Mouse (Mus musculus) spleen, adult 18-20 months (tissue): Measurements from ENCODE around the gene Wbp4.
"Not testable (repeated sequence)": the region's sequence is repeated elsewhere in the genome, so short reads cannot be mapped to it uniquely, and the experiment has no call there.

Experiments
- DNase-seq, 2 experiments: peaks; one replicate each; pipeline ENCODE4 v3.0.0; 2022; ENCODE audit warnings: mixed read lengths in 2 of 2

Gene Wbp4

DNA sequence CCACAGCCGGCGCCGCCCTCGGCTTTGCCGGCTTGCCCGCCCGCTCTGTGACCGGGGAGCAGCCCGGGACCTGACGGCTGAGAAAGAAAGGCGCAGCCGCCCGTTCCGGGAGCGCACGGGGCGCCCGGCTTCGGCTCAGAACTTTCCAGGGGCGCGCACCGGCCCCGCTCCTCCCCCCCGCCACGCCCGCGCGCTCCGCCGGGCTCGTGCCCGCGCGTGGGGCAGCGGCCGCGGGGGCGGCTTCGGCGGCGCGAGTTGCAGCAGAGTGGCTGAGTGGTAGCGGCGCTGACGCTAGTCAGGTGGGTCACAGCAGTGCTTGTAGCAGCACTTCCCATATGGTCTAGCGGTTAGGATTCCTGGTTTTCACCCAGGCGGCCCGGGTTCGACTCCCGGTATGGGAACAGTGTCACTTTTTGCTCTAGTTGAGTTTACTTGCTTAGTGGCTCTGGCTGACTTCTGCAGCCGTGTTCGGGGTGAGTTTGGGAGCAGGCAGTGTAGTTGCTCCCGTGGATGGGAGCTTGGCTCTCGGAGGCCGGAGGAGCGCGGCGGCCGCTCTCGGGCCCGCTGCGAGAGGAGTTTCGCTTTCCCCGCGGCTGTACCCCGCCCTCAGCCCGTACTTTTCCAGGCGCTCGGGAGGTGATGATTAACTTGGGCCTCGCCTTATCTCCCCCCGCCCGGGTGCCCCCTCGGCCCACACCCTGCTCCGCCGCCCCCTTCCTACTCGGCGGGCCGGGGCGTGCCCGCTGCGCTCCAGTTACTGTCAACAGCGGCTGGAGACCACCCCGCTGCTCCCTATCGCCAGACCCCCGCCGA, at the start of gene Wbp4:
TSS of gene Wbp4 (minus strand) at position 182 of the 813 bp plus-strand sequence.
- DNase-seq, result peak; percentile 90 to 95

DNA sequence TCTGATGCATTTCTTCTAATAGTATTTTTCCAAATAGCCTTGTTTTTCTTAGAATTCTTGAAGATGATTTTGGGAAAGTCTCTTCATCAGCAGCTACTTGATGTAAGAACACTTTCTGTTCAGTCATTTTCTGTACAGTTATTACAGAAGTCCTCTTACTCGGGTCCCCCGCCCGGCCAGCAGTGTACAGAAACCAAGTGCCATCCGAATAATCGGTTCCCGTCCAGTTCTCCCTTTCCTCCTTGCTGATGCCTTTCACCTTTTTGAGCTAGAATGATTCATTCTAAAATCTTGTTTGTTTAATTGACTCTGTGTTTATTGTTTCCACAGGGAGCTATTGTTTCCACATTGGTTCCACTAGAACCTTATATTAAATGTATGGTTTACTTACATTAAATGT, 49.4 kb upstream of the Wbp4 start:
- DNase-seq, result no peak

DNA sequence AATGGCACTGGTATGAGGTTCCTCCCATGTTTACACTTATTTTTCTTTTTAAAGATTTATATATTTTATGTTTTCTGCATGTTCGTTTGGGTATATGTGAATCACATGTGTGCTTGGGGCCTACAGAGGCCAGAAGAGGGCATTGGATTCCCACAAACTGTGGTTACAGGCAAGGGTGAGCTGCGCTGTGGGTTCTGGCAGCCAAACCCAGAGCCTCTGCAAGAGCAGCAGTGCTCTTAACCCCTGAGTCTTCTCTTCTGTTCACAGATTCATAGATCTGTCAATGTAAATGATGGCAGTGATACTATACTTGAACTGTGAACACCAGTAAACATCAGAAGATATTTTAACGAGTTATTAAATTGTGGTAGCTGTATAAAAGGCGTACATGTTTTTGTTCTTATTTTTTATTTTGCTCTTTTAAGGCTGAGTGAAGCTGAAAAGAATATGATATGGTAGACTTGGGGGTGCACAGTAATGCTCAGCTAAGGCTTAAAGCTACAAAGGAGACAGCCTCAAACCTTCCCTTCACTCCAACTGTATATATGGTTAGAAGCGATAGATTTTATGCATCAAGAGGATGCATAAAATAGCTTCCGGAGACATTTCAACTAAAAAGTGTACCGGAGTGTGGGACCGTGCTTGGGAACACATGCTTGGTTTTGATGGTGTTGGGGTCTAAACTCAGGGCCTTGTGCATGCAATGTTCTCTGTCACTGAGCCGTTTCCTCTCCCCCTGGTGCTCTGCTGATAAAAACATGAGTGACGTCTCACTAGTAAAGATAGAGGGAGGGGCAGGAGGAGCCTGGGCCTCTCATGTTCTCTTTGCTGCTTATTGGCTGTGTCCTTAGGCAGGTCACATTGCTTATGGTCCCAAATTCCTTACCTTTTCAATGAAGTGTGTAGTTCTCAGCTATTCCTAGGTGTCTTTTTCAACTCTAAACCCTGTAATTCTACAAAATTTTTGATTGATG, 48.5 kb upstream of the Wbp4 start:
- no peak for DNase-seq

DNA sequence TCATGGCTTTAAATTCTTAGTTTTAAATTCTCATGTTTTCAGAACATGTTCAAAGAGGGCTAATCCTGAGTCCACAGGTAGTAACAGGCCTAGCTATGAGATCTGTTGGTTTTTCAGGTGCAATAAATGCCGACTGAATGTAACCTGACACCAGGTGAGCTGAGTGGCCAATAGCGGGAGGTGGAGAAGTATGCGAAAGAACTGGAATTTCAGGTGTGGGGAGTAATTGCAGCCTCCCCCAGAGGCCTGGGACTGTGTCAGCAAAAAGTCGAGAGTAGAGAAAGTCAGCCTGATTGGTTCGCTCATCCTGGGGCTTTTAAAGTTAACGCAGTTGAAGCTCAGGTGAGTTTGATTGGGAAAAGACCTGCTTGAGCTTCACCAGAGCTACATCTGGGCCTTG, 46.4 kb upstream of the Wbp4 start:
- no peak for DNase-seq

DNA sequence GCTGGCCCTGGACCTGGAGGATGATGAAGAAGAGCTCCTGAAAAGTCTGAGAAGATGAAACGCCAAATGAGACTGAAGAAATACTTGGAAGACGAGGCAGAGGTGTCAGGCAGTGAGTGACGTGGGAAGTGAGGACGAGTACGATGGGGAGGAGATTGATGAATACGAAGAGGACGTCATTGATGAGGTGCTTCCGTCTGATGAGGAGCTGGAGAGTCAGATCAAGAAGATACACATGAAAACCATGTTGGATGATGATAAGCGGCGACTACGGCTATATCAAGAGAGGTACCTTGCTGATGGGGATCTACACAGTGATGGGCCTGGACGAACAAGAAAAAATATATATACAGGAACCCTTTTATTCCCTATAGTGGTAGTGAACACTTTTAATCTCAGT, 44.8 kb upstream of the Wbp4 start:
- not testable (repeated sequence) for DNase-seq

DNA sequence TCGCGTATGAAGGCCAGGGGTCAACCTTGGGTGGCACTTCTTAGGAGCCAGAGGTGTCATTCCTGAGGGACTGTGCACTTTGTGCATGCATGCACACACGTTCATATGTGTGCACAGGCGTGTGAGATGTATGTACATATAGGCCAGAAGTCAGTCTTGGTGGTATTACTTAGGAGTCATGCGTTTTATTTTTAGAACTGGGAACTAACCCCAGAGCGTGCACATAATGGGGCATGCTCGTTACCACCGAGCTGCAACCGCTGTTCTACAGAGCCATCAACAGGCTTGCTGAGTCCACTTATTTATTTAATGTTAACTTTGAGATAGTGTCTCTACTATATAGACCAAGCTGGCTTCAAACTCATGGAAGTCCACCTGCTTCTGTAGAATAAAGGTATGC, 41.1 kb upstream of the Wbp4 start:
- peak in 1 of 2 experiments; percentile 19 for DNase-seq

DNA sequence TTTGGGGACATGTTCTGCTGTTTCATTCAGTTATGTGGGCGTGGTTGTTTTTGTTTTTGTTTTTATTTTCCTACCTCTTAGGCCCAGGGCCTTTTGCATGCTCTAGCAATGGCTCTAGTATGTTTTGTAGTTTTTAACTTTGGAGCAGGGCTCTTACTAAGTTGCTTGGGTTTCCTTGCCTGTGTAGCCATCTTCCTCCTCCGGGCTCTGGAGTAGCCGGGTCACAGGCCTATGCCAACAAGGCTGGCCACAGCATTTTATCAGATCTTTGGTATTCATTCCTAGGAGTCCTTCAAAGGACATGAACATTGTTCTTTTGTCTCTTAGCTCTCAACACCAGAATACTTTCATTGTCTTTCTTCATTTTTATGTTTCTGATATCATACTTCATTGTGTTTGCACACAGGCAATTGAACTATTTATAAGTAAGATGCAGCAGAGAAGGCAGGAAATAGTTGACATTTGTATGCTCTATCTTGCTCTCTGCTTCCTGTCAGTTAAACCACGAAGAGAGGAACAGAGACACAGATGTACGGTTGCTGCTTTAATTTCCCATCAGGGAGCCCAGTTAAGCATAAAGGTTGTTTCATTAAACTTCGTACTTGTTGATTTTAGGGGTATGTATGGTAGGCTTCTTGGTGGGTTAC, 40.3 kb upstream of the Wbp4 start:
- no peak for DNase-seq

DNA sequence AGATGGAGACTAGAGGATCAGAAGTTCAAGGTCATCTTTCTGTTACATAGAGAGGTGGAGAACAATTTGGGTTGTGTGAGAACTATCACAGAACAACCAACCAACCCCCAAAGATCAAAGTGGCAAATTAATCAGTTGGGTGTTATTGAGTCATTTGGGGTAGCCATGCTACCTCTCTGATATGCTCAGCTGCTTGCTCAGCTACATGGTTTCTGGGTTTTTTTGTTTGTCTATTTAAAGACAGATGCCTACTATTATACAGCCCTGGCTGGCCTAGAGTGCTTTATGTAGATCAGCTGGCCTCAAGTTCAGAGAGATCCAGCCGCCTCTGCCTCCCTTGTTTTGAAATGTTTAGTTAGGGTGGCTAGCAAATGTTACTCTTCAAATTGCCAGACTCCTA, 39.7 kb upstream of the Wbp4 start:
- DNase-seq, result no peak

DNA sequence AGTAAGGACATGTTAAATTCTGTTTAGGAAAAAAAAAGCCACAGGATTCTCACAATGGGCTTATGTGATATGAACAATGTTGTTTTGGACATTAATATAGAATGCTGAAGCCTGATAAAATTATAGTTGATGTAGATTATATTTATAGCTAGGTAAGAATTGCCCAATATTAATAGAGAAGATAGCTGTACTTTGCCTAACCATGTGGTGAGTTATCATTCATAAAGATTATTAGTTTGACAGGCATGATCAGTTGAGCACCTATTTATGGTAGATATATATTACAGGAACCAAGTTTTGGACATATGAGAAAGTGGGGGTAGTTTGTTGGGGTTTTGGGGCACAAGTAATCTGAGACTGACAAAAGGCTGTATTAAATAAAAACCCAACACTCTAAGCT, 39.3 kb upstream of the Wbp4 start:
- DNase-seq, result no peak

DNA sequence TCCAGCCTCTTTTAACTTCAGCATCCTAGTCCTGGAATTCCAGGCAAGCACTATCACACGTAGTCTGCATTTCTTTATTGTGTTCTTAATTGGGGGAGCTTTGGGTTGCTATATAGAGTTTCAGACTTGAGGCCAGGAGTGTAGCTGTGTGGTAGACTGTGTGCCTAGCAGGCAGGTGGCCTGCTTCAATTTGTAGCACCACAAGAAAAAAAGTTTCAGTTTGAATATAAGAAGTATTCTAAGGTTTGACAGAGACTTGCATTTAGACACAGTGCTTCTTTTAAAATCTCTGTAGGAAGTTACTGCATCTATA, 38.3 kb upstream of the Wbp4 start:
- no peak for DNase-seq

DNA sequence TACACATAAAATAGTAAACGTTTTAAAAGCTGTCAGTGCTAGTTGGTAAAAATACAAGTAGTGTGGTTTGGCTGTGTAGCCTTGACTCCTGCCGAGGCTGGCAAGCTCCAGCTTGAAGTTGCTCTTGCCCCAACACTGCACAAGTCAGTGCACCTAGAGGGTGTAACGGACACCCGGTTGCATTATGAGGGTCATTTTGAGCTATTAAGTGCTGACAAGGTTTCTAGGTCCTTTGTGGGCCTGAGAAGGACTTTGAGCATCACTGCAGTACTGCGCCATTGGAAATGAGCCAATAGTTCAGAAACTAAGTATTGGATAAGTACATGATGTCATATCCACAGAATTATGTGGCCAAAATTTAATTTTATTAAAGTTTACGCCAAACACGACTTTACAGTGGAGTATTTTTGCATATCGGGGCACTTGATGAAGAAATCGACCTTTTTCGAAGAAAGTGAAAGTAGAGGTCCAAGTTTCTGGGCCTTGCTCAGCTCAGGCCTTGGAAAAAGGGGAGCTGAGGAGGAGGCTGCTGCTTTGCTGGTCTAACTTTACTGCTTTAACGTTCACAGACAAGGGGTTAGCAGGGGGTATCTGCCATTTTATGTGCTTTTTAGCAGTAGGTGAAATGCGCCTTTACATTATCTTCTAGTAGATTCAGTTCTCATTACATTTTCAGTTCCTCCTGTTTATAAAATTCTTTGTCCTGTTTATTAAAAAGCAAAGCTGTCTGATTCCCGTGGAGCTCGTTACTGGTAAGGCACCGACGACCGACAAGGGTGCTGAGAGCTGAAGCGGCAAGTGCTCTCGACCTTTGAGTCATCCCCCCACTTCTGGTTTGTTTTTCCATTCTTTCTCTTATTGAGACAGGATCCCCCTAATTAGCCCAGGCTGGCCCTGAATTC, 37.7 kb upstream of the Wbp4 start:
- DNase-seq, result no peak

DNA sequence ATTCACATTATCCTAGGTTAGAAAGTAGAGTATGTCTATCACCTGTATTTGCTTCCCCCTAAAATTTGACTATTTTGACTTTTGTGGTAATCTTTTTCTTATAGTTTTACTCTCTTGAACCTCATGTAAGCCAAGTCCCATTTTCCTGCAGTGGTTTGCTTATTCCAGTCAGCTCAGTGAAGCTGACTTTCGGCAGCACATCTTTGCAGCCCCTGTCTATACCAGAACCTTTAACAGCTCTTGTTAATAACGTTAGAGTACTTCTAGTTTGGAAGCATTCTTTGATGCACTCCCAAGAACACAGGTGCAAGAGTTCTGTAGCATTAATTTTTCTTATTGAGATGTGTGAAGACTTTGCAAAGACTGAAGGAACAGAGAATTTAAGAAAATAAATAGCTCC, 36.8 kb upstream of the Wbp4 start:
- DNase-seq, result no peak

DNA sequence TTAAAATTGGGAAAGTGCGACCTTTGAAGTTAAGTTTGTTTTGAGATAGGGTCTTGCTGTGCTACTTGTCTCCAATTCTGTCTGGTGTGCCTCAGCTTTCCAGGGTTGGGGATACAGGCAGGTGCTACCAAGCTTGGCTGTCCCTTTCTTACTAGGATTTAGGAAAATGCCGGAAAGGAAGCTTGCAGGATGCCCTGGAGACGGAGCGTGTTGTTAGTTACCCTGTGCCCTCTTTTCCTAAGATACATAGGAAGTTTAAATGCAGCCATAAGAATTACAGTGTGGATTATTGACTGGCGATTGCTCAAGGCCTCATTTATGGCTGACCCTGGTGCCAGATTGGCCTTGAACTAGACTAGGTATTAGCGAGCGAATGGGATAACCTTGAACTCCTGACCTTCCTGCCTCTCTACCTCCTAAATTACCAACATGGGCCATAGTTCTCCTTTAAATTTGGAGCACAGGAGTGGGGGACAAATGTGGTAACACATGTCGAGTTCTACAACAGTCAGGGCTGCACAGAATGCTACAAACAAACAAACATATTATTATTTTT, 35.9 kb upstream of the Wbp4 start:
- no peak for DNase-seq

DNA sequence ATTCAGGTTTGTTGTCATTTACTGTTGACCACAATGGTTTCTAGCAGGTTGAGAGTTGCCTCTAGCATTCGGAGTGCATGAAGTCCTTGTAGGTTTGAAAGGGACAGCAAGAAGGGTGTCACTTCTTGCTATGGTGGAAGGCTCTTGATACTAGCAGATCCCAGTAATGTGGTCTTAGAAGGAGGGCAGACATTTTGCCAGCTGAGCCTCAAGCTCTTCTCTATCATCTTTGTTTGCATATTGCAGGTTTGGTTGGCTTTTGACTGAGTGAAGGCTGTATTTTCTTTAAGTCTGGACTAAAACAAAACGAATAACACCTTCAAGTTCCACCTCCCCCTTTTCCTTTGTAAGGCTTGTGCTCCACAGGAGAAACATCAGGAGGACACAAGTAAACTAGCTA, 35.4 kb upstream of the Wbp4 start:
- no peak for DNase-seq

DNA sequence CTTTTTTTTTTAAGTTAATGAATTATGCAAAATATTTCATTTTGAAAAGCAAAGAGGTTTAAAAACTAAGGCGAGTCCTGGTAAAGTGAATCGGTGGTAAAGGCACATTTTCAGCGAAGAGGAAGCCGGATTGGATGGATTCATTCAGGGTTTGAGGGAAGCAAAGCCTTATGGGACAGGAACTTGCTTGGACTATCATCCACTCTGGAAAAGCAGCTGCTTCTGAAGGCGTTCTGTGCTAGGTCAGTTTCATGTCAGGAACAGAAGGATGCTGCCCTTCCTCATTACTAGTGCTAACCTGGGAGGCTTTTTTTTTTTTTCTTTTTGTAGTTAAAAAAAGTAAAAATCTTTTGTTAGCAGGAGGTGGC, 34.9 kb upstream of the Wbp4 start:
- DNase-seq, result no peak

DNA sequence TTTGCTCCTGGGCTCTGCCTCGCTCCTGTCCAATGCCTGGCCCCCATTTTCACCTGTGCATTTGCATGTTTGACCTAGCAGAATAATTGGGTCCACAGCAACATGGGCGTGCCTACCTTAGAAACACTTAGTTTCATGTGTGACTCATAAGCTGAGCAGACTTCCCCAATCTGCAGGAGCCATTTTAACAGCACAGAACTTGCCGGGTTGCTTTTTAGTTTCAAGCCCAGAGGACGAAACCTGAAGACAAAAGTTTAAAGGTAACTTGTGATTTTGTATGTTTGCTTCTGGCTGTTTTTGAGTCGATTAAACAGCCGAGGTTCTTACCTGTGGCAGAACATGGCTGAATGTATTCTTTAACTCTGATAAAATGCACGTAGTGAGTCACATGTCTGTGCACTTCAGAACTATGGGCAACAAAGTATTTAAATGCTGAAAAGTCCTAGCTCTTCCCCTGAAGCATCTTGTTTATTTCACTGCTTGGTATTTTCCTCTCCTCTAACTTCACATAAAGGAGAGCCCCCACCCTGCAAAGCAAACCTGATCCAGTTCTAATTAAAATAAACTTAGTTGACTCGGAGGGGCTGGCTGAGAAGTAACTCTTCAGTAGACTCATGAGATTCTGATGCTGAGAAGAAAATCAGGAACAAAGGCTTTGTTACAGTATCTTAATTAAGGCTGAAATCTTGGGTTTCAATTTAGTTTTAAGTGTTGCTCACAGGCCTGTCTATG, 34.4 kb upstream of the Wbp4 start:
- peak; percentile 57 to 61 for DNase-seq

DNA sequence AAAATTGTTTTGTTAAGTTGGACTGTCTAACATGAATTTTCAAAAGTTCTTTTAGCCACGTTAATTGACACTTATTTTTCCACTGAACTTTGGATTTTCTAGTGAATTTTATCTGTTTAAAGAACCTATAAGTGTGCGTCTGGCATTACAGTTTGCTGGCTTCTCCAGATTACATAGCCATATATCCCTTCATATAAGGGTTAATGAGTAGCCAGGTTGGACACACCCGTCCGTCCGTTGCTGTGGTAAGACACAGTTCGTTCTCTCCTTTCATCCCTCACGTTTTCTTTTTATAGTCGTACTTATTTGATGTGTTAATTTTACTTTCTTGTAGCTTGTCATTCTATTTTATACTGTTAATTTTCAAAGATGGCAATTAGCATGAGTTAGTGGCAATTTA, 33.8 kb upstream of the Wbp4 start:
- DNase-seq, result no peak

DNA sequence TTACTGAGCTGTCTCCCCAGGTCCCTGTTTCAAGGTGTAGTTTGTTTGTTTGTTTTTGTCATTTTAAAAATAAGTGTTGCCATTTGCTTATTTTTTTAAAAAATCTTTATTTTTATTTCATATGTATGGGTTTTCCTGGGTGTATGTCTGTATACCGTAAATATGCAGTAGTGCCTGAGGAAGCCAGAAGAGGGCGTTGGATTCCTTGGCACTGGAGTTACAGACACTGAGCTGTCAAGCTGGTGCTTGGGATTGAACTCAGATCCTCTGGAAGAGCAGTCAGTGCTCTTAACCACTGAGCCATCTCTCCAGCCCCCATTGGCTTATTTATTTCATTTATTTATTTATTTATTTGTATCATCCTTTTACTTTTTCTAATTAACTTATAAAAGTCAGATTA, 32.6 kb upstream of the Wbp4 start:
- no peak for DNase-seq

DNA sequence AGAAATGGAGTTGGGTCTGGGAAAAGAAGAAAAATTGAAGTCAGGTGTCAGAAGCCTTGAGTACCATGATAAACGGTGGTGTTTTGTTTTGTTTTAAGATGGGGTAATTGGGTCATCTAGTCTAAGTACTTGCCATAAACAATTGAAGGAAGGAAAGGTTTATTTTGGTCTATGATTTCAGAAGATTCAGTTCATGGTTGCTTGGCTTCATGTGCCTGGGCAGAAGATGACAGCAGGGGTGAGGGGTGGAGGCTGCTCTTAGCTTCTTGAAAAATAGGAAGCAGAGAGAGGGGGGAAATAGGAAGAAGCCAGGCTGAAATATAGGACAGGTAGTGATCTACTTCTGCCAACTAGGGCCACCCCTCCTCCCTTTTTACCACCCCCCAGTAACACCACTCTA, 30.2 kb upstream of the Wbp4 start:
- DNase-seq, result no peak

DNA sequence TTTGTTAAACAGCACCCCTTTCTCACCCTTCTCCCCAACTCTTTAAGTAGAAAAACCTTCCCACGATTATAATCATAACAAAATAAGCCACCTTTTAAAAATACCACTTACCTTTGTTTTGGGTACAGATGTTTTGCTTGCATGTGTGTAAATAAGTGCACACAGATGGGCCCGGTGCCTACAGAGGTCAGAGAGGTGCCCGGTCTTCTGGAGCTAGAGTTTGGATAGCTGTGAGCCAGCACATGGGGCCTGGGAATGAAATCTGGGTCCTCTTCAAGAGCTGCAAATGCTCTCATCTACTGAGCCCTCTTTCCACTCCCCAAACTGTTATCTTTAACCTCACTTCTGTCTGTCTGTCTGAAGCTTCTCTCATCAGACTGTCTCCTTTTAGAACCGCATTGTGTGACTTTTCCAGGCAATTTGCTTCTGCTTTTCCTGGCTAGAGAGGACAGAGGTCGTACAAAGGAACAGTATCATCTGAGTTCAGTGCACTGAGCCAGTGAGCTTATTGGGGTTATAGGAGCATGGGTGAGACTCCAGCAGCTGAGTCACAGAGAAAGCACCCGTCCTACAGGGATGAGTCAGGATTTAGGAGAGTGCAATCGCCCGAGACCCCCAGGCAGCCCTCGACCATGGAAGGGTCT, 27.5 kb upstream of the Wbp4 start:
- DNase-seq, result no peak

DNA sequence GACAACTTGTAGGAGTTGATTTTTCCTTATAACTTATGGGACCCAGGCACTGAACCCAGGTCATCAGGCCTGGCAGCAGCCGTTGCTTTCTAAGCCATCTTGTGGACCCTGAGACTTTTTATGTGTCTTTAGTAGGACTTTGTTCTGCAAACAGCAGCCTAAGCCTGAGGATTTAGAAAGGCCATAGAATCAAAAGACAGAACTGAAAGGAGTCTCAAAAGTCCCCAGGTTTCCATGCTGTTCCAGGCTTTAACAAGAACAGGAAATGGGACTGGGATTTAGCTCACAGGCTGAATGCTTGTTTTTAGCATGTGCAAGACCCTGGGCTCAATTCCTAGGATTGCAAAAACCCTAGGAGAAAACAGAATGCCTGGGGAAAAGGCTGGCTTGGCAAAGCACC, 26.5 kb upstream of the Wbp4 start:
- no peak for DNase-seq
